Mouse (Mus musculus): Measurements from ENCODE around the gene Akap8l. TPM values are rescaled to one million over a fixed set of nuclear protein-coding genes. Genes with fewer than 3 reads are reported as not detected.

Akap8l gene
- polyA plus RNA-seq, 1 experiment from 2014 or later, result 63.2 TPM

DNA sequence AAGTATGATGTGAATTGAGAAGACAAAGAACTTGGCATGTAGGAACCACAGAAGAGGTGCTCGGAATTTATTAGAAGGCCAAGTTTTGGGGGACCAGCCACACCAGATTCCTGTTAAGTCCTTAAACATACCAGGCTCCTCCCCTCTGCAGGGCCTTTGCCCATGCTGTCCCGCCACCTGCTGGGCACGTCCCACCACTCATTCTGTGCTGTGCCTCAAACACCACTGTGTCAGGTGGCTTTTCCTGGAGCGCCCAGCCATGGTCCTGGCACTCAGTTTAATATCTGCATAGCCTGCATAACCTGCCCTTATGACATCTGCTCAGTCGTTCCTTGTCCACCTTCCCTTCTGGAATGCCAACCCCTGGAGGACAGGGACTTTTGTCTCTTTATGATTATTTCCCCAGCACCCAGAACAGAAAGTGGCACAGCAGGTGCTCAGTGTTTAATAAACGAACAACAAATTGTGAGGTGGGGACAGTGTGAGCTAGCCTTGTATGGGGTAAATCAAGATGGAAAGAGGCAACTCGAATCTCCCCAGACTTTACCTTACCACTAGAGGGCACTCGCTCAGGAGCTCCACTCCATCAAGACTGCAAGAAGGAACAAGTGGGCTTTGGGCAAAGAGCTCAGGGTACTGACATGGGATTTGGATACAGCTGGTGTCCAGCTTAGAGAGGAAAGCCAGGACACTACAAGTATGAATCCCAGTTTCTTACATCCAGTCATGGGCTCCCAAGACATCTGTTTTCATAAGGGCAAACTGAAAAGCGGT lies 36.4 kb upstream of the Akap8l start:
- Histone ChIP-seq H3K27me3 (ENCODE audit: insufficient read depth, low read length) (0 out of 2 replicates have a peak, but pooled peaks cover 3% of the 10 kb centered on the region), H3K27ac (no peak overlapping the region), H3K9me3 (replicated peaks; ENCODE audit: low read length) (no peaks in the 10 kb centered on the region), H3K4me1 (replicated peaks; ENCODE audit: insufficient read depth, low read length) (peaks cover 7% of the 10 kb centered on the region; the same call in 1 of the 2 replicates), H3K4me2 (ENCODE audit: low read length) (no peak overlapping the region), H3K9ac (ENCODE audit: low read depth, low read length) (no peak overlapping the region), H3K4me3 (replicated peaks; ENCODE audit: low read depth, low read length) (no peak overlapping the region), H3K36me3 (ENCODE audit: insufficient read depth, low read length) (0 out of 2 replicates have a peak, but pooled peaks cover 12% of the 10 kb centered on the region)
- DNase-seq (ENCODE audit: low spot score) (no peak), ATAC-seq (replicated peaks; ENCODE audit: low FRiP score, low read depth) (no peak)
- 65% methylated on average over 9 of the region's 9 CpGs for WGBS
- peak; percentile 64 for TF ChIP-seq CTCF (IDR thresholded peaks at IDR 0.05; ENCODE audit: low read depth)

DNA sequence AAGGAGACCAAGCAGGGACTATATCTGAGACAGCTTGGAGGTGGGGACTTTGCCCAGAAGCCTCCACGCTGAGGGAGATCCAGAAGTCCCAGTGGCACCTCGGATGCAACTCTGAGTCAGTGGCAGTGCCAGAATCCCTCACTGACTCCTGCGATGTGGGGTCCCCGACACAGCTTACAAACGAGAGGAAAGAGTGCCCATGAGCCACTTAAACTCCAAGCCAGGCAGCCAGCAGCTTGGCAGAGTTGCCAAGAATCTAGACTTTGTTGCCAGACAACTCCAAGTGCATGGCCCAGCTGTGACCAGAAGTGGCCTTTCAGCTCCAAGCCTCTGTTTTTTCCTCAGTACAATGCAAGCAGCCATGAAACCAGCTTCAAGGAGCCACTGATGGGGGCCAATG lies 33.3 kb upstream of the Akap8l start:
- TF ChIP-seq CTCF (IDR thresholded peaks at IDR 0.05; ENCODE audit: low read depth), result no peak
- Histone ChIP-seq H3K9me3 (replicated peaks; ENCODE audit: low read length) (no peaks in the 10 kb centered on the region), H3K27ac (no peak overlapping the region), H3K4me2 (ENCODE audit: low read length) (no peak overlapping the region), H3K4me1 (replicated peaks; ENCODE audit: insufficient read depth, low read length) (peaks cover 6% of the 10 kb centered on the region; the same call in 1 of the 2 replicates), H3K9ac (ENCODE audit: low read depth, low read length) (no peak overlapping the region), H3K27me3 (ENCODE audit: insufficient read depth, low read length) (no peaks in the 10 kb centered on the region), H3K36me3 (ENCODE audit: insufficient read depth, low read length) (0 out of 2 replicates have a peak, but pooled peaks cover 13% of the 10 kb centered on the region), H3K4me3 (replicated peaks; ENCODE audit: low read depth, low read length) (no peak overlapping the region)
- 85% methylated on average over 5 of the region's 5 CpGs for WGBS
- DNase-seq (ENCODE audit: low spot score) (no peak), ATAC-seq (replicated peaks; ENCODE audit: low FRiP score, low read depth) (no peak)

DNA sequence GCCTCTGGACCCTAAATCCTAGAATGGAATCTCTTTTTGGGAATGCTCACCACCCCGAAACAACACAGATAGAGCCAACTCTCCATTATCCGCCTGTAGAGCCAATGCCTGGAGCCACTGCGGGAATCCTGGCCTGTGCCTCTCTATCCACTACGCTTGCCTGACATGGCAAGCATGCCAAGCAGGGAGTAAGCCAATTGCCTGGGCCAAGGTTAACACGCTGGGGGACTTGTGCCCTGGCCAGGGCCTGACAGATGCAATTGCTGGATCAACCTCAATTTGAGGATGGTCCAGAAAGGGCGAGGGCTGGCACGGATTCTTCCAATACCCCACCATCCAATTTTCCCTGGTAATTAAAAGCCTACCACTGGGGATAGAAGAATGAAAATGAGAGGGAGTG lies 32.2 kb upstream of the Akap8l start:
- 96% methylated on average over 7 of the region's 7 CpGs for WGBS
- H3K27me3 ChIP-seq (ENCODE audit: insufficient read depth, low read length), result no peaks in the 10 kb centered on the region
- no peak overlapping the region for H3K27ac ChIP-seq
- DNase-seq (ENCODE audit: low spot score) (no peak), ATAC-seq (replicated peaks; ENCODE audit: low FRiP score, low read depth) (no peak)
- TF ChIP-seq CTCF (IDR thresholded peaks at IDR 0.05; ENCODE audit: low read depth), result no peak
- H3K9ac ChIP-seq (ENCODE audit: low read depth, low read length), result no peak overlapping the region
- H3K4me1 ChIP-seq (replicated peaks; ENCODE audit: insufficient read depth, low read length), result no peaks in the 10 kb centered on the region
- H3K9me3 ChIP-seq (replicated peaks; ENCODE audit: low read length), result no peaks in the 10 kb centered on the region
- H3K36me3 ChIP-seq (ENCODE audit: insufficient read depth, low read length), result 0 out of 2 replicates have a peak, but pooled peaks cover 18% of the 10 kb centered on the region
- no peak overlapping the region for H3K4me2 ChIP-seq (ENCODE audit: low read length)
- H3K4me3 ChIP-seq (replicated peaks; ENCODE audit: low read depth, low read length), result no peak overlapping the region

DNA sequence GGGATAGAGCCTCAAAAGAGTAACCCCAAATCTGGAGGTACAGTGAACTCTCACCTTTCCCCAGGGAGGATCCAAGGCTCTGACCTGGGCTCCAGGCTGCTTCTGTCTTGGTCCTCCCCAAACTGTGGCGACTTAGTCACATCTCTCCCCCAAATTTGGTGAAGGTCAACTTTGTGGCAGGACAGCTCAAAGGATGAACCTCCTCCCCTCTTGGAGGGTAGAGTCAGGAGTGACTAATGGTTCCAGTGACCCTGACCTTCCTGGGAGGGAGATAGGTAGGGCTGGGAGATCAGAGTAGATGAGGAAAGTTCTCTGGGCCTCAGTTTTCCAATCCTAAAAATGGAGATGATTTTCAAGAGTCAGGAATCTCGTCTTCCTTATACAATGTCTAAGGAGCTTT lies 28.4 kb upstream of the Akap8l start:
- TF ChIP-seq CTCF (IDR thresholded peaks at IDR 0.05; ENCODE audit: low read depth), result no peak
- DNase-seq (ENCODE audit: low spot score), result no peak
- Histone ChIP-seq H3K27me3 (ENCODE audit: insufficient read depth, low read length) (no peaks in the 10 kb centered on the region), H3K36me3 (ENCODE audit: insufficient read depth, low read length) (0 out of 2 replicates have a peak, but pooled peaks cover 11% of the 10 kb centered on the region), H3K9ac (ENCODE audit: low read depth, low read length) (no peak overlapping the region), H3K4me3 (replicated peaks; ENCODE audit: low read depth, low read length) (no peak overlapping the region), H3K4me1 (replicated peaks; ENCODE audit: insufficient read depth, low read length) (no peaks in the 10 kb centered on the region), H3K27ac (no peak overlapping the region), H3K4me2 (ENCODE audit: low read length) (no peak overlapping the region), H3K9me3 (replicated peaks; ENCODE audit: low read length) (no peaks in the 10 kb centered on the region)
- 77% methylated on average over 2 of the region's 2 CpGs for WGBS
- ATAC-seq (replicated peaks; ENCODE audit: low FRiP score, low read depth), result no peak

DNA sequence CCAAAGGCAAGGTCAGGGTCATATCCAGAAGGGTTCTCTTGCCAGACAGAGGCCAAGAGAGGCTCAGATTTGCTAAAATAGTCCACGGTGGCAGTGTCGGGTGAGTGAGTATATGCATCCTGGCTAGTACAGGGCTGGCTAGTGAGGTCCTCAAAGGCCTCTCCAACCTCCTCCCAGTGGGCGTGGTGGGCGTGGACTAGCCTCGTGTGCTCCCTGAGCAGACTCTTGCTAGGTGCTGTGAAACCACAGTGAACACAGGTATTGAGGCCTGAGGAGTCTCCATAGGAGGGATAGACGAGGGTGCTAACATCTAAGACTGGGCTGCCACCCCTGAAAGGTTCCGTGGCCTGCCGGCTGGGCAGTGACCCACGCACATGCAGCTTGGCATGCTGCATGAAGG lies 26.7 kb upstream of the Akap8l start:
- ATAC-seq (replicated peaks; ENCODE audit: low FRiP score, low read depth), result 0 out of 2 replicates have a peak, but pooled peaks have one; percentile 36
- TF ChIP-seq CTCF (IDR thresholded peaks at IDR 0.05; ENCODE audit: low read depth), result no peak
- no peak overlapping the region for H3K27ac ChIP-seq

DNA sequence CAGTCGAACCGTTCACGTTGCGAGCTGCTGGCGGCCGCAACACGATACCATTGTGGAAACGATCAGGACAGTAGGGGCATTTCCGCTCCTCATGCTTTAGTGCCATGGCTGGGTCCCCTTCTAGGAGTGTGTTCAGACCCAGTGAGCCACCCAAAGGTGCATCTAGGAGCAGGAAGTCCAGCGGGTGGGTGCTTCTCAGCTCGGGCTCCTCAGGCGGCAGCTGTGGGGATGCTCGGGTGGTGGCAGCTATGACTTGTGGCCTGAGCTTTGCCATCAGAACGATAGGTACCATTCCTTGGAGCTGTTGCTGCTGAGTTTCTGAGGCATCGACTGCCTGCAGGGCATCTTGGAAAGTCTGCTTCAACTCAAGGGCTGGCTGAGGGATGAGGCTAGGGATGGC lies 26.1 kb upstream of the Akap8l start:
- Histone ChIP-seq H3K27me3 (ENCODE audit: insufficient read depth, low read length) (no peaks in the 10 kb centered on the region), H3K4me1 (replicated peaks; ENCODE audit: insufficient read depth, low read length) (no peaks in the 10 kb centered on the region), H3K4me3 (replicated peaks; ENCODE audit: low read depth, low read length) (no peak overlapping the region), H3K4me2 (ENCODE audit: low read length) (no peak overlapping the region), H3K9ac (ENCODE audit: low read depth, low read length) (no peak overlapping the region), H3K9me3 (replicated peaks; ENCODE audit: low read length) (no peaks in the 10 kb centered on the region), H3K36me3 (ENCODE audit: insufficient read depth, low read length) (0 out of 2 replicates have a peak, but pooled peaks cover 7% of the 10 kb centered on the region), H3K27ac (no peak overlapping the region)
- 70% methylated on average over 15 of the region's 15 CpGs for WGBS
- TF ChIP-seq CTCF (IDR thresholded peaks at IDR 0.05; ENCODE audit: low read depth), result no peak
- no peak for ATAC-seq (replicated peaks; ENCODE audit: low FRiP score, low read depth)
- no peak for DNase-seq (ENCODE audit: low spot score)

More for the DNA sequence above, 26.7 kb upstream of the Akap8l start:
- no peak overlapping the region for H3K9ac ChIP-seq (ENCODE audit: low read depth, low read length)
- 74% methylated on average over 9 of the region's 9 CpGs for WGBS
- H3K27me3 ChIP-seq (ENCODE audit: insufficient read depth, low read length), result no peaks in the 10 kb centered on the region
- H3K36me3 ChIP-seq (ENCODE audit: insufficient read depth, low read length), result 0 out of 2 replicates have a peak, but pooled peaks cover 7% of the 10 kb centered on the region
- H3K4me1 ChIP-seq (replicated peaks; ENCODE audit: insufficient read depth, low read length), result no peaks in the 10 kb centered on the region
- no peaks in the 10 kb centered on the region for H3K9me3 ChIP-seq (replicated peaks; ENCODE audit: low read length)
- no peak overlapping the region for H3K4me3 ChIP-seq (replicated peaks; ENCODE audit: low read depth, low read length)
- DNase-seq (ENCODE audit: low spot score), result no peak
- no peak overlapping the region for H3K4me2 ChIP-seq (ENCODE audit: low read length)
